In the genomic region with DNA sequence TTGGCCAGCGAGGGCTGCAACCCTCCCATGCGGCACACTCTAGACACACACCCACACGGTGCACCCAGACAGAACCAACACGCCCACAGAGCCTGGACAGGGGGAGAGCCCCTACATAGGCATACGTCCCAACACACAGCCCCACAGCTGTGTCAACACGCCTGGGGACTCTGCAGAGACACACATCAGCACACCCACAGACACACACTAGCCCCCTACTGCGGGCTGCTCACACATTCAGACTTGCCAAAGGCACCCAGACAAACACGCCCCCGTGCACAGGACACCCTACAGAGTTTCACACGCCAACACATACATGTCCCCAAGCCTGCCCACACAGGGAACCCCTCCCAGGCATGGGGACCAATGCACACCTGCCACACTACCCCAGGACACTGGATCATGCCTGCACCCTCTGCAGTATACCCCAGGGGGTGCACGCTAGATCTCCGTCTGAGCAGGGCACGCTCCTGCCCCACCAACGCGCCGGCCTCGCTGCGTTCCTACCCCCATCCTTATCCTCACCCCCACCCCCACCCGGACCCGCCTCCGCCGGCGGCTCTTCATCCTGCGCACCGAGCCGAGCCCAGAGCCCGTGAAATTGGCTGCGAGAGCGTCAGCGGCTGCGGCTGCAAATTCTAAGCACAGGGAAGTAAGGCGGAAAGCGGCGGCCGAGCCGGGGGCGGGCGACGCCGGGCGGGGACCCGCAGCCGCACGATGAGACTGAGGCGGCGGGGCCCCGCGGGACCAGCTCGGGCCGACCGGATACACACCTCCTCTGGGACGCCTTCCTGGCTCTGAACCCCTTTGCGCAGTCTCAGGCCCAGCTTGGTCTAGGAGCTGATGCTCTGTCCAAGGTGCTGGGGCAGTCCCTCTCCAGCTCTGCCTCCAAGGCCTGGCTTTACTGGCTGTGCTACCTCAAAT, we compare ENCODE assay signal across 9 mouse cellular contexts. TPM values are rescaled to one million over a fixed set of nuclear protein-coding genes. Genes with fewer than 3 reads are reported as not detected.
DNase-seq lines count a peak whose midpoint lies in the region; ATAC-seq and TF ChIP-seq lines count a peak whose summit lies in the region.
"Had no signal": no experiment of that assay in that cellular context is flagged by ENCODE, and none has a peak within 500 bp of the region (broad histone marks: within the 10 kb centered on the region; RNA-seq: fewer than 3 reads in every experiment).

No protein-coding gene starts in this region.

- peak overlapping the region; percentile 57 for H3K9ac ChIP-seq in forebrain, embryonic 16.5 days (replicated peaks; ENCODE audit: low read depth, low read length)
- no peak overlapping the region for H3K9ac ChIP-seq in kidney, postnatal 0 days (ENCODE audit: low read depth, low read length)
- no peak overlapping the region for H3K9ac ChIP-seq in stomach, embryonic 15.5 days

- no peak overlapping the region for H3K27ac ChIP-seq in forebrain, embryonic 16.5 days (ENCODE audit: low read length)
- no peak overlapping the region for H3K27ac ChIP-seq in kidney, postnatal 0 days
- H3K27ac ChIP-seq in midbrain, embryonic 10.5 days (replicated peaks) = 0 out of 2 replicates have a peak overlapping the region, but pooled peaks have one; percentile 33
- H3K27ac ChIP-seq in stomach, embryonic 15.5 days = no peak overlapping the region

- H3K27me3 ChIP-seq in forebrain, embryonic 16.5 days (replicated peaks; ENCODE audit: control insufficient read depth, insufficient read depth, low read length) = 0 out of 2 replicates have a peak, but pooled peaks cover 4% of the 10 kb centered on the region
- peaks cover 52% of the 10 kb centered on the region for H3K27me3 ChIP-seq in kidney, postnatal 0 days (ENCODE audit: insufficient read depth, low read length)
- peaks cover 77% of the 10 kb centered on the region for H3K27me3 ChIP-seq in midbrain, embryonic 10.5 days (ENCODE audit: low read depth, poor library complexity, severe bottlenecking)
- H3K27me3 ChIP-seq in stomach, embryonic 15.5 days (replicated peaks) = peaks cover 70% of the 10 kb centered on the region

- peak overlapping the region; percentile 64 for H3K4me2 ChIP-seq in forebrain, embryonic 16.5 days (ENCODE audit: low read length)
- H3K4me2 ChIP-seq in kidney, postnatal 0 days (ENCODE audit: low read length) = peak overlapping the region; percentile 37
- H3K4me2 ChIP-seq in stomach, embryonic 15.5 days = peak overlapping the region; percentile 39

- no peak for TF ChIP-seq CTCF in kidney, postnatal 0 days (IDR thresholded peaks at IDR 0.05; ENCODE audit: low read depth)

- H3K36me3 ChIP-seq in forebrain, embryonic 16.5 days (ENCODE audit: control insufficient read depth, insufficient read depth) = no peaks in the 10 kb centered on the region
- H3K36me3 ChIP-seq in kidney, postnatal 0 days (ENCODE audit: insufficient read depth, low read length) = no peaks in the 10 kb centered on the region
- H3K36me3 ChIP-seq in midbrain, embryonic 10.5 days = no peaks in the 10 kb centered on the region
- no peaks in the 10 kb centered on the region for H3K36me3 ChIP-seq in stomach, embryonic 15.5 days

- 7% methylated on average over 51 of the region's 53 CpGs for whole genome bisulfite sequencing in forebrain, embryonic 16.5 days
- whole genome bisulfite sequencing in kidney, postnatal 0 days = 6% methylated on average over 53 of the region's 53 CpGs
- 9% methylated on average over 53 of the region's 53 CpGs for WGBS in midbrain, embryonic 10.5 days
- WGBS in stomach, embryonic 15.5 days = 8% methylated on average over 53 of the region's 53 CpGs

- H3K9me3 ChIP-seq in forebrain, embryonic 16.5 days (ENCODE audit: control insufficient read depth, low read length) = no peaks in the 10 kb centered on the region
- H3K9me3 ChIP-seq in kidney, postnatal 0 days (replicated peaks; ENCODE audit: low read length) = no peaks in the 10 kb centered on the region
- H3K9me3 ChIP-seq in midbrain, embryonic 10.5 days (replicated peaks) = no peaks in the 10 kb centered on the region
- no peaks in the 10 kb centered on the region for H3K9me3 ChIP-seq in stomach, embryonic 15.5 days

- peak; percentile 12 for ATAC-seq in forebrain, embryonic 16.5 days
- ATAC-seq in kidney, postnatal 0 days (replicated peaks; ENCODE audit: low FRiP score, low read depth) = peak; percentile 45; the same call in 1 of the 2 replicates
- no peak for ATAC-seq in stomach, embryonic 15.5 days (ENCODE audit: insufficient read depth, low FRiP score, low read depth)

- peak; percentile 72 for DNase-seq in layer of hippocampus, adult 9-11 months
- DNase-seq in layer of hippocampus, postnatal 25 days (ENCODE audit: extremely low spot score in 1 of 2, low spot score in 1 of 2) = no peak
- peak; percentile 57 for DNase-seq in WW6 (ENCODE audit: low read depth, low spot score)
- peak; percentile 33 for DNase-seq in kidney, postnatal 0 days (ENCODE audit: low spot score)
- DNase-seq in midbrain, embryonic 10.5 days (ENCODE audit: low spot score) = peak; percentile 38
- DNase-seq in c-Kit-positive CD71-positive TER-119-positive erythroid progenitor cells, embryonic 14.5 days (ENCODE audit: low spot score) = no peak

- peaks cover 56% of the 10 kb centered on the region for H3K4me1 ChIP-seq in forebrain, embryonic 16.5 days (replicated peaks; ENCODE audit: control insufficient read depth, insufficient read depth, low read length)
- H3K4me1 ChIP-seq in kidney, postnatal 0 days (replicated peaks; ENCODE audit: insufficient read depth, low read length) = 0 out of 2 replicates have a peak, but pooled peaks cover 4% of the 10 kb centered on the region
- peaks cover 48% of the 10 kb centered on the region for H3K4me1 ChIP-seq in midbrain, embryonic 10.5 days
- no peaks in the 10 kb centered on the region for H3K4me1 ChIP-seq in stomach, embryonic 15.5 days

- peak overlapping the region; percentile 38 for H3K4me3 ChIP-seq in forebrain, embryonic 16.5 days (replicated peaks; ENCODE audit: low read length)
- no peak overlapping the region for H3K4me3 ChIP-seq in kidney, postnatal 0 days (replicated peaks; ENCODE audit: low read depth, low read length)
- H3K4me3 ChIP-seq in midbrain, embryonic 10.5 days = peak overlapping the region; percentile 50
- no peak overlapping the region for H3K4me3 ChIP-seq in stomach, embryonic 15.5 days (replicated peaks)

RNA-seq across cellular contexts. Expression of a gene that starts 6.0 kb away (rescaled TPM):
- total RNA-seq in layer of hippocampus, postnatal 25 days (2021) = 100 to 1,000 TPM; 175 to 188 TPM
- polyA plus RNA-seq in forebrain, embryonic 16.5 days (2015; fragmentation: Nextera tagmentation; extraction: Ambion mirVana) = 6.4 and 8.2 TPM in 2 replicates
- polyA plus RNA-seq in kidney, postnatal 0 days (2015; fragmentation: Nextera tagmentation; extraction: Ambion mirVana) = 0.10 and 0.13 TPM in 2 replicates
- 0.23 and 0.26 TPM in 2 replicates for polyA plus RNA-seq in midbrain, embryonic 10.5 days (2016; fragmentation: Nextera tagmentation; extraction: Ambion mirVana)
- polyA plus RNA-seq in stomach, embryonic 15.5 days (2015; fragmentation: Nextera tagmentation; extraction: Ambion mirVana) = 0.10 and 0.12 TPM in 2 replicates
- polyA plus RNA-seq: liver, embryonic 16.5 days had no signal

Comparison
In these comparisons a context has a peak if more than half of its experiments do, and no peak if none do; other contexts are left out.
1. DNase-seq: peak in layer of hippocampus, adult 9-11 months (single experiment), WW6 (single experiment), kidney, postnatal 0 days (single experiment) and midbrain, embryonic 10.5 days (single experiment); none in layer of hippocampus, postnatal 25 days (0 of 2) and c-Kit-positive CD71-positive TER-119-positive erythroid progenitor cells, embryonic 14.5 days (single experiment).
2. H3K4me3 ChIP-seq: peak in forebrain, embryonic 16.5 days (single experiment) and midbrain, embryonic 10.5 days (single experiment); none in kidney, postnatal 0 days (single experiment) and stomach, embryonic 15.5 days (single experiment).
3. Peak in every context shown above with its lines, with median percentiles within 50 percentile points of each other: H3K4me2 ChIP-seq.